Mouse (Mus musculus): ENCODE data around the gene Sec14l5.

- TF ChIP-seq CTCF (conservative IDR thresholded peaks at IDR 0.05; ENCODE audit: low read length) (no peak), POU5F1 (IDR thresholded peaks at IDR 0.05; ENCODE audit: borderline replicate concordance, low read length) (no peak), NANOG (IDR thresholded peaks at IDR 0.05; ENCODE audit: borderline replicate concordance, low read length) (no peak)
These were observed 86.1 kb downstream of the Sec14l5 start for GRCm38 (mm10) chr16:5232982-5233381.
